Mouse (Mus musculus): ENCODE data around the gene Acsl1. TPM values are rescaled to one million over a fixed set of nuclear protein-coding genes. Genes with fewer than 3 reads are reported as not detected.
A peak's percentile ranks its signal among the peaks of the same experiment; 100 is the strongest.

Gene Acsl1
- polyA plus RNA-seq, 2 experiments = 39.4 to 64.2 TPM

DNA sequence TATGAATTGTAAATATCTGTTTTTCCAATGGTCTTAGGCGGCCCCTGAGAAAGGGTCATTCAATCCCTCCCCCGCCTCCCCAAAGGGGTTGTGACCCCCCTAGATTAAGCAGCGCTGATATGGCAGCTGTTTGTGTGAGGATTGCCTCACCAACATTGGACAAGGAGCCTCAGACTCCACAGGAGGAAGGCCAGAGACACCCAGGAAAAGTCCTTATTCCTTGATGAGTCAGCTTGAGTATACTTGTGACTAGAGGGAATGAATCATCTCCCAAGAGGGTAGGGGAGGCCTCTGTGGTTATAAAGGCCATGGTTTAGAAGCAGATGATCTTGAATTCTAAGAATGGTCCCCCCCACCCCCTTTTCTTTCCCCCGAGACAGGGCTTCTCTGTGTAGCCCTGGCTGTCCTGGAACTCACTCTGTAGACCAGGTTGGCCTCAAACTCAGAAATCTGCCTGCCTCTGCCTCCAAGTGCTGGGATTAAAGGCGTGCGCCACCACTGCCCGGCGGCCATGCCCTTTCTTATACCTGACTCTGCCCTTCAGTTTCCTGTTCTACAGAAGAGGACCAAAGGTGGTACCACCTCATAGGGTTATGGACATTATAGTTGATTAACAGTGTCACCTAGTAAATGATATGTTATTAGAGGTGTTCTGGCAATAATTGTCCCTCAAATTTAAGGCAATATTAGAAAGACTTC, 1.6 kb upstream of the Acsl1 start:
- ATAC-seq (ENCODE audit: insufficient read depth) = no peak
- no peak overlapping the region for H3K27ac ChIP-seq
- no peak overlapping the region for H3K4me2 ChIP-seq (ENCODE audit: low read depth)
- no peaks in the 10 kb centered on the region for H3K27me3 ChIP-seq (ENCODE audit: control insufficient read depth, insufficient read depth, low read length)
- no peak for TF ChIP-seq EP300 (IDR thresholded peaks at IDR 0.05; ENCODE audit: low read depth)
- H3K4me1 ChIP-seq (replicated peaks; ENCODE audit: control insufficient read depth in 2 of 2, insufficient read depth in 2 of 2, low read length in 1 of 2) = peaks cover 7 to 22% of the 10 kb centered on the region in 2 experiments
- no peaks in the 10 kb centered on the region for H3K36me3 ChIP-seq (replicated peaks; ENCODE audit: control insufficient read depth, insufficient read depth, low read depth)
- no peak overlapping the region for H3K9ac ChIP-seq (replicated peaks)
- H3K4me3 ChIP-seq (ENCODE audit: insufficient read depth in 1 of 2, low read depth in 2 of 2, low read length in 2 of 2) = no peak overlapping the region
- 77% methylated on average over 8 of the region's 8 CpGs for WGBS (ENCODE audit: insufficient replicate concordance)
- DNase-seq (ENCODE audit: low read depth in 3 of 3, low spot score in 3 of 3) = no peak
- no peaks in the 10 kb centered on the region for H3K9me3 ChIP-seq (ENCODE audit: control insufficient read depth, low read length)

- H3K4me1 ChIP-seq (replicated peaks; ENCODE audit: control insufficient read depth in 2 of 2, insufficient read depth in 2 of 2, low read length in 1 of 2) = peaks cover 15 to 29% of the 10 kb centered on the region in 2 experiments
- H3K4me3 ChIP-seq (ENCODE audit: insufficient read depth in 1 of 2, low read depth in 2 of 2, low read length in 2 of 2) = no peak overlapping the region
- TF ChIP-seq CTCF (IDR thresholded peaks at IDR 0.05; ENCODE audit: low read depth) (no peak), EP300 (IDR thresholded peaks at IDR 0.05; ENCODE audit: low read depth) (no peak)
- no peaks in the 10 kb centered on the region for H3K27me3 ChIP-seq (ENCODE audit: control insufficient read depth, insufficient read depth, low read length)
- no peak overlapping the region for H3K9ac ChIP-seq (replicated peaks)
- peak overlapping the region; percentile 91 for H3K4me2 ChIP-seq (ENCODE audit: low read depth)
- 34% methylated on average over 15 of the region's 15 CpGs for WGBS (ENCODE audit: insufficient replicate concordance)
- DNase-seq (ENCODE audit: low read depth in 3 of 3, low spot score in 3 of 3) (peak in 1 of 3 experiments; percentile 96), ATAC-seq (ENCODE audit: insufficient read depth) (no peak)
- H3K36me3 ChIP-seq (replicated peaks; ENCODE audit: control insufficient read depth, insufficient read depth, low read depth) = no peaks in the 10 kb centered on the region
- H3K9me3 ChIP-seq (ENCODE audit: control insufficient read depth, low read length) = no peaks in the 10 kb centered on the region
- H3K27ac ChIP-seq = peak overlapping the region; percentile 2
Measured at GRCm38 (mm10) chr8:46470091-46470791, 596 bp upstream of the Acsl1 start.

DNA sequence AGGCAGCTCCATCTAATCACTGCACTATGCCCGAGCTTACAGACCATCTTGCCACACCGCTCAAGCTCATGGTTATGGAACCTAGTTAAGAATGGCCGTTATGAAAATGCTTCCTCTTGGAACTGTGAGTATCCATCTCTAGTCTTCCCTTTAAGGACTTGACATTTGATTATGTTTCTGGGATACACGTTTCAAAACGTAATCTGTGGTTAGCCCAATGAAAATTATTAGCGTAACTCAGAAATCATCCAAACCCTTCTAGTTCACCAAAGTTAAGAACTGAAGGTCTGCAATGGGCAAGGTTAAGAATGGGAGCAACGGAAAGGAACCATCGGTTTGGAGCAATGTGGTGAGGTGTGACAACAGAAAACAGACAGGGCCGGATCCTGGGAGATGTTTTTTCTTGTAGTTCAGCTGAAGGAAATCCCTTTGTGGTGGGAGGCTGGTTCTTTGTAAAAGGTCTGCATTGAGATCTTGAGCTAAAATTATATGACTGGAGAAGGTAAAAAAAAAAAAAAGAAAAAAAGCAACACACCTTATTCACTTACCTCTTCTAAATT, 1.2 kb downstream of the Acsl1 start:
- ATAC-seq (ENCODE audit: insufficient read depth) (no peak), DNase-seq (ENCODE audit: low read depth in 3 of 3, low spot score in 3 of 3) (no peak)
- H3K4me3 ChIP-seq (ENCODE audit: insufficient read depth in 1 of 2, low read depth in 2 of 2, low read length in 2 of 2) = peak overlapping the region; percentile 80 to 99
- H3K9me3 ChIP-seq (ENCODE audit: control insufficient read depth, low read length) = no peaks in the 10 kb centered on the region
- peaks cover 26 to 45% of the 10 kb centered on the region in 2 experiments for H3K4me1 ChIP-seq (replicated peaks; ENCODE audit: control insufficient read depth in 2 of 2, insufficient read depth in 2 of 2, low read length in 1 of 2)
- no peaks in the 10 kb centered on the region for H3K27me3 ChIP-seq (ENCODE audit: control insufficient read depth, insufficient read depth, low read length)
- WGBS (ENCODE audit: insufficient replicate concordance) = 33% methylated on average over 9 of the region's 9 CpGs
- H3K36me3 ChIP-seq (replicated peaks; ENCODE audit: control insufficient read depth, insufficient read depth, low read depth) = no peaks in the 10 kb centered on the region
- no peak for TF ChIP-seq CTCF (IDR thresholded peaks at IDR 0.05; ENCODE audit: low read depth)
- no peak for TF ChIP-seq EP300 (IDR thresholded peaks at IDR 0.05; ENCODE audit: low read depth)
- peak overlapping the region; percentile 96 for H3K9ac ChIP-seq (replicated peaks)
- H3K27ac ChIP-seq = peak overlapping the region; percentile 14; the same call in 1 of the 2 replicates
- peak overlapping the region; percentile 91 for H3K4me2 ChIP-seq (ENCODE audit: low read depth)

GRCm38 (mm10) chr8:46474120-46474519, 3.3 kb downstream of the Acsl1 start:
- no peaks in the 10 kb centered on the region for H3K27me3 ChIP-seq (ENCODE audit: control insufficient read depth, insufficient read depth, low read length)
- H3K4me2 ChIP-seq (ENCODE audit: low read depth) = peak overlapping the region; percentile 61
- no peaks in the 10 kb centered on the region for H3K9me3 ChIP-seq (ENCODE audit: control insufficient read depth, low read length)
- H3K27ac ChIP-seq = peak overlapping the region; percentile 34; the same call in 1 of the 2 replicates
- peak overlapping the region; percentile 35 for H3K9ac ChIP-seq (replicated peaks)
- peaks cover 29 to 58% of the 10 kb centered on the region in 2 experiments for H3K4me1 ChIP-seq (replicated peaks; ENCODE audit: control insufficient read depth in 2 of 2, insufficient read depth in 2 of 2, low read length in 1 of 2)
- DNase-seq (ENCODE audit: low read depth in 3 of 3, low spot score in 3 of 3) (no peak), ATAC-seq (ENCODE audit: insufficient read depth) (no peak)
- no peak overlapping the region for H3K4me3 ChIP-seq (ENCODE audit: insufficient read depth in 1 of 2, low read depth in 2 of 2, low read length in 2 of 2)
- WGBS (ENCODE audit: insufficient replicate concordance) = 69% methylated on average over 3 of the region's 3 CpGs
- TF ChIP-seq CTCF (IDR thresholded peaks at IDR 0.05; ENCODE audit: low read depth) (no peak), EP300 (IDR thresholded peaks at IDR 0.05; ENCODE audit: low read depth) (no peak)
- H3K36me3 ChIP-seq (replicated peaks; ENCODE audit: control insufficient read depth, insufficient read depth, low read depth) = no peaks in the 10 kb centered on the region

DNA sequence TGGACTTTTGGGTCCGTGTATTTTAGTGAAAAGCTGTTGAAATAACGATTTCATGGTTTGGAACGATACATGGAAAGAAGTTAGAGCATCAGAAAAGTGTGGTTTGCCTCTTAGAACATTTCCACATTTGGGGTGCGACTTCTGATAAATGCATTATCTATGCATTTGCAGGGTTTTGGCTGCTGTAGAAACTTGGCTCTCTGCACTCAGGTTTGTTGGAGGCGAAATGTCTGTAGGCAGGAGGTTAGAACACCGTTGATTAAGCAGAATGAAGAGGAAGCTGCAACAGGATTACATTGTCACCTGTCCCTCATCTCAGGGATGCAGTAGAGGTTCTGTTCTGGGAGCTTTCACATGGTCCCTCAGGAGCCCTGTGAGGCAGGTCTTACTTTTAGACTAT, 3.8 kb downstream of the Acsl1 start:
- peak overlapping the region in 1 of 2 experiments; percentile 23; a peak in 2 of 4 replicates for H3K4me3 ChIP-seq (ENCODE audit: insufficient read depth in 1 of 2, low read depth in 2 of 2, low read length in 2 of 2)

More for the DNA sequence above, 3.8 kb downstream of the Acsl1 start:
- Histone ChIP-seq H3K36me3 (replicated peaks; ENCODE audit: control insufficient read depth, insufficient read depth, low read depth) (no peaks in the 10 kb centered on the region), H3K9me3 (ENCODE audit: control insufficient read depth, low read length) (no peaks in the 10 kb centered on the region), H3K9ac (replicated peaks) (peak overlapping the region; percentile 51), H3K27me3 (ENCODE audit: control insufficient read depth, insufficient read depth, low read length) (no peaks in the 10 kb centered on the region), H3K4me1 (replicated peaks; ENCODE audit: control insufficient read depth in 2 of 2, insufficient read depth in 2 of 2, low read length in 1 of 2) (peaks cover 29 to 59% of the 10 kb centered on the region in 2 experiments), H3K4me2 (ENCODE audit: low read depth) (peak overlapping the region; percentile 61), H3K27ac (peak overlapping the region; percentile 77)
- TF ChIP-seq EP300 (IDR thresholded peaks at IDR 0.05; ENCODE audit: low read depth) (peak; percentile 72), CTCF (IDR thresholded peaks at IDR 0.05; ENCODE audit: low read depth) (no peak)
- DNase-seq (ENCODE audit: low read depth in 3 of 3, low spot score in 3 of 3) = peak; percentile 51 to 59 (median 54)
- WGBS (ENCODE audit: insufficient replicate concordance) = 18% methylated on average over 6 of the region's 6 CpGs
- ATAC-seq (ENCODE audit: insufficient read depth) = no peak
